Mouse (Mus musculus): ENCODE data around the gene Dennd6a. TPM values are rescaled to one million over a fixed set of nuclear protein-coding genes. Genes with fewer than 3 reads are reported as not detected.
A peak's percentile ranks its signal among the peaks of the same experiment; 100 is the strongest.

The Dennd6a gene
- polyA plus RNA-seq, 1 experiment, result 3.7 TPM

DNA sequence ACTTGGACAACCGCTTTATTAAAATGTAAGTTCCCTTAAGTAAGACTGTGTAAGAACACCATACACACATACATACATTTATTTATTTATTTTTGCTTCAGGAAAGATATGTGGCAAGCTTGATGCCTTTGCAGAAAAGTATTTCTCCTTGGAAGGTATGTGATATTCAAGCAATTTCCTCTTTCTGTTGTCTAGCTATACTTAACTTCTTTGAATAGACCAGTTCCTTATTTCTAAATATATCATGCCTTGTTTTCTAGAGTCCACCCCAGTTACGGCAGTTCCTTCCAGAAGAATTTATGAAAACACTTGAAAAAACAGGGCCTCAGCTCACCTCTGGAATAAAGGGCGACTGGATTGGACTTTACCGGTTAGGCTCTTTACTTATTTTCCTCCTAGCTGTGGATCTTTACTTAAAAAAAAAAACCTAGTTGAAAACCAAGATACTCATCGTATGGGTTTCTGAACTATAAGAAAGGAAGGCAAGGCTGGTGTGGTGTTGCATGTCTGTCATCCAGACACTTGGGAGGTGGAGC lies 53.0 kb downstream of the Dennd6a start:
- TF ChIP-seq POLR2A (IDR thresholded peaks at IDR 0.05; ENCODE audit: control insufficient read depth, low read depth, low read length), result no peak
- Histone ChIP-seq H3K27me3 (ENCODE audit: control insufficient read depth, insufficient read depth, low read length) (no peaks in the 10 kb centered on the region), H3K4me1 (ENCODE audit: control insufficient read depth, insufficient read depth, low read length) (no peaks in the 10 kb centered on the region), H3K36me3 (ENCODE audit: control insufficient read depth, insufficient read depth, low read length) (peaks cover 4% of the 10 kb centered on the region), H3K4me3 (ENCODE audit: control insufficient read depth, low read depth, low read length) (no peak overlapping the region), H3K27ac (ENCODE audit: control insufficient read depth, insufficient read depth, low read depth, low read length) (no peak overlapping the region)

DNA sequence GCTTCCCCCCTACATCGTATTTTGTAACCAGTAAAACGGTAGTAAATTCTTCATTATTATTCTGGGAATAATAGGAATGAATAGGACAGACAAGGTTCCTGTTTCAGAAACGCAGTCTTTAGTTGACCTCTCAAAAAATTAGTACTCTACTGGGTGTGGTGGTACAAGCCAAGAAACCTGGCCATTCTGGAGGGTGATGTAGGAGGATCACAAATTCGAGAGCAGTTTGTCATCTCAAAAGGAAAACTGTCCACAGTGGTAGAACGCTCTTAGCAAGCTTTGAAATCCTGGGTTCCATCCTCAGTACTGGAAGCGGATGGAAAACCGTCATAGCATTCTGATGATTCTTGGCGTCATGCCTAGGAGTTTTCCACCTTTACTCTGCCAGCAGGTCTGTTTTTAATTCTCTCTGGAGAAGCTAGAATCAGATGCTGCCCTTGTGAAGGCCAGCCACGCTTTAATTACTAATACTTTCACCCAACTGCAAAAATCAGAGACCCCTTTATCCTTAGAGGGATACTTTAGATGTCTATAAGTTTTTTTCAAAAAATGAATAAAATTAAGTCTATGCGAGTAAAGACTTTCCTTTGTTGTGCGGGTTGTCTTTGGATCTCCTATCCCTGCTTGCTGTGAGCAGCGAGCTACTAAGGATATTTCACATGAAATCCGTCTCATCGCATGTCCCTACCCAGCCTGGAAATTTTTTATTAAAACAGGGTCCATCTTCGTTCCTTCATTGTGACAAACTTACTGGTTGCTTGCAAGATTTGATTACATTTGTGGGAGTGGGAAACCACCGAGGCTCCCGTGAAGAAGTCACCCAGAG lies 63.6 kb downstream of the Dennd6a start:
- TF ChIP-seq POLR2A (IDR thresholded peaks at IDR 0.05; ENCODE audit: control insufficient read depth, low read depth, low read length), result no peak
- Histone ChIP-seq H3K27me3 (ENCODE audit: control insufficient read depth, insufficient read depth, low read length) (no peaks in the 10 kb centered on the region), H3K4me1 (ENCODE audit: control insufficient read depth, insufficient read depth, low read length) (peaks cover 2% of the 10 kb centered on the region), H3K36me3 (ENCODE audit: control insufficient read depth, insufficient read depth, low read length) (no peaks in the 10 kb centered on the region), H3K27ac (ENCODE audit: control insufficient read depth, insufficient read depth, low read depth, low read length) (peak overlapping the region; percentile 99), H3K4me3 (ENCODE audit: control insufficient read depth, low read depth, low read length) (peak overlapping the region; percentile 98)

- TF ChIP-seq CTCF (IDR thresholded peaks at IDR 0.05; ENCODE audit: control insufficient read depth, insufficient read depth, insufficient replicate concordance, low read depth, low read length), result no peak
- TF ChIP-seq POLR2A (IDR thresholded peaks at IDR 0.05; ENCODE audit: control insufficient read depth, low read depth, low read length), result peak; percentile 72
- peaks cover 2% of the 10 kb centered on the region for H3K4me1 ChIP-seq (ENCODE audit: control insufficient read depth, insufficient read depth, low read length)
- H3K27ac ChIP-seq (ENCODE audit: control insufficient read depth, insufficient read depth, low read depth, low read length), result peak within 1 kb of the TSS; percentile 99
- H3K4me3 ChIP-seq (ENCODE audit: control insufficient read depth, low read depth, low read length), result peak within 1 kb of the TSS; percentile 98
- H3K27me3 ChIP-seq (ENCODE audit: control insufficient read depth, insufficient read depth, low read length), result no peaks in the 10 kb centered on the region
- H3K36me3 ChIP-seq (ENCODE audit: control insufficient read depth, insufficient read depth, low read length), result no peaks in the 10 kb centered on the region
Observed at GRCm38 (mm10) chr14:26637851-26638707, 64.4 kb downstream of the Dennd6a start, which contains the start of gene Arf4. Arf4 (plus strand) TSS chr14:26638074.

- no peaks in the 10 kb centered on the region for H3K27me3 ChIP-seq (ENCODE audit: control insufficient read depth, insufficient read depth, low read length)
- peak overlapping the region; percentile 98 for H3K4me3 ChIP-seq (ENCODE audit: control insufficient read depth, low read depth, low read length)
- H3K36me3 ChIP-seq (ENCODE audit: control insufficient read depth, insufficient read depth, low read length), result no peaks in the 10 kb centered on the region
- H3K4me1 ChIP-seq (ENCODE audit: control insufficient read depth, insufficient read depth, low read length), result peaks cover 2% of the 10 kb centered on the region
- peak overlapping the region; percentile 99 for H3K27ac ChIP-seq (ENCODE audit: control insufficient read depth, insufficient read depth, low read depth, low read length)
- TF ChIP-seq POLR2A (IDR thresholded peaks at IDR 0.05; ENCODE audit: control insufficient read depth, low read depth, low read length), result peak; percentile 36; the same call in 1 of the 2 replicates
- no peak for TF ChIP-seq CTCF (IDR thresholded peaks at IDR 0.05; ENCODE audit: control insufficient read depth, insufficient read depth, insufficient replicate concordance, low read depth, low read length)
Observed at GRCm38 (mm10) chr14:26638708-26639084, 65.0 kb downstream of the Dennd6a start.

GRCm38 (mm10) chr14:26639251-26639650 lies 65.6 kb downstream of the Dennd6a start:
- Histone ChIP-seq H3K27ac (ENCODE audit: control insufficient read depth, insufficient read depth, low read depth, low read length) (no peak overlapping the region), H3K27me3 (ENCODE audit: control insufficient read depth, insufficient read depth, low read length) (no peaks in the 10 kb centered on the region), H3K36me3 (ENCODE audit: control insufficient read depth, insufficient read depth, low read length) (no peaks in the 10 kb centered on the region), H3K4me1 (ENCODE audit: control insufficient read depth, insufficient read depth, low read length) (peaks cover 2% of the 10 kb centered on the region), H3K4me3 (ENCODE audit: control insufficient read depth, low read depth, low read length) (peak overlapping the region; percentile 85)
- no peak for TF ChIP-seq POLR2A (IDR thresholded peaks at IDR 0.05; ENCODE audit: control insufficient read depth, low read depth, low read length)
- TF ChIP-seq CTCF (IDR thresholded peaks at IDR 0.05; ENCODE audit: control insufficient read depth, insufficient read depth, insufficient replicate concordance, low read depth, low read length), result no peak

DNA sequence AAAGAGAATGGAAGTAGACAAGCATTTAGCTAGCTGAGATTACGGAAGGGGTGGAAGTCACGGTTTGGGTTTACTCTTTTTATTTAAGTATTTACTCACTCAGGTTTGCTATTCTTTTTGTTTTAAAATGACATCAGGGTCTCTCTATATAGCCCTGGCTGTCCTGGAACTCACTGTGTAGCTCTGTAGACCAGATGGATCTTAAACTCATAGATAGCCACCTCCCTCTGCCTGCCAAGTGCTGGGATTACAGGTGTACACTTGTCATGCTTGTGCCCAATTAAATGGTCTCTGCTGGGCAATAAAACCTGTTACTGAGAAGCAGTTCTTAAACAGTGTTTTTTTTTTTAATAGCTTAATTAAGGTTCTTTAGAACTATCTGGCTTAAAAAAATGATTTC lies 66.3 kb downstream of the Dennd6a start:
- TF ChIP-seq CTCF (IDR thresholded peaks at IDR 0.05; ENCODE audit: control insufficient read depth, insufficient read depth, insufficient replicate concordance, low read depth, low read length), result no peak
- TF ChIP-seq POLR2A (IDR thresholded peaks at IDR 0.05; ENCODE audit: control insufficient read depth, low read depth, low read length), result no peak
- Histone ChIP-seq H3K4me1 (ENCODE audit: control insufficient read depth, insufficient read depth, low read length) (peaks cover 2% of the 10 kb centered on the region), H3K27me3 (ENCODE audit: control insufficient read depth, insufficient read depth, low read length) (no peaks in the 10 kb centered on the region), H3K36me3 (ENCODE audit: control insufficient read depth, insufficient read depth, low read length) (no peaks in the 10 kb centered on the region), H3K27ac (ENCODE audit: control insufficient read depth, insufficient read depth, low read depth, low read length) (no peak overlapping the region), H3K4me3 (ENCODE audit: control insufficient read depth, low read depth, low read length) (peak overlapping the region; percentile 64; the same call in 1 of the 2 replicates)

DNA sequence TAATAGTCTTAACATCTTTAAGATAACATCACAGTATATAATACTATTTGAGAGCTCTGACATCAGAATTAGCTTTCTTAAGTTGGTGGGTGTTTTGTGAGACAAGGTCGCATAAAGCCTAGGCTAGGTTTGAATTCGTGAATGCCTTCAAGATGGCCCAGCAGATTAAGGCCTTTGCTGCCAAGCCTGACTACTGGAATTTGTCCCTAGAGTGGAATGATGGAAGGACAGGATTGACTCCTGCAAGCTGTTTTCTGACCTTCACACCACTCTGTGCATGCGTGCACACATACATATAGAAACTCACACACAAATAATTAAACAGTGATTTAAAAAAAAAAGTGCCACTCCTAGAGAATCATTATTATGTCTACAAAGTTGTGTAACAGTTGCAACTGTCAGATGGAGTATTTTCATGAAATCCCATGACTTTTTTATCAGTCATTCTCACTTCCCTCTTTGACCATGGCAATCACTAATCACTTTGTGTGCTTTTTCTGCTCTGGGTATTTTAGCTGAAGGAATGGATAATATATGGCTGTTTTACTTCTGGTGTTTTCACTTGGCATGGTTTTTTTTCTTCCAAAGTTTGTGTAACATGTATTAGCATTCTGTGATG lies 69.5 kb downstream of the Dennd6a start:
- Histone ChIP-seq H3K36me3 (ENCODE audit: control insufficient read depth, insufficient read depth, low read length) (peaks cover 1% of the 10 kb centered on the region; the same call in 1 of the 2 replicates), H3K27ac (ENCODE audit: control insufficient read depth, insufficient read depth, low read depth, low read length) (no peak overlapping the region), H3K4me1 (ENCODE audit: control insufficient read depth, insufficient read depth, low read length) (no peaks in the 10 kb centered on the region; the same call in none of the 2 replicates), H3K4me3 (ENCODE audit: control insufficient read depth, low read depth, low read length) (no peak overlapping the region), H3K27me3 (ENCODE audit: control insufficient read depth, insufficient read depth, low read length) (no peaks in the 10 kb centered on the region)
- TF ChIP-seq CTCF (IDR thresholded peaks at IDR 0.05; ENCODE audit: control insufficient read depth, insufficient read depth, insufficient replicate concordance, low read depth, low read length) (no peak), POLR2A (IDR thresholded peaks at IDR 0.05; ENCODE audit: control insufficient read depth, low read depth, low read length) (no peak)
